Mouse (Mus musculus): ENCODE results near the gene Gm42878. TPM values are rescaled to one million over a fixed set of nuclear protein-coding genes. Genes with fewer than 3 reads are reported as not detected.

The Gm42878 gene
- total RNA-seq, 4 experiments from 2014 or later = 1.5 TPM; not detected in 3

GRCm38 (mm10) chr5:121500719-121501118, 44.6 kb downstream of the Gm42878 start:
- no peak for DNase-seq (ENCODE audit: low spot score in 2 of 2)

- DNase-seq (ENCODE audit: low spot score in 2 of 2) = peak; percentile 56 to 60
Measured at GRCm38 (mm10) chr5:121493305-121493704, 52.0 kb downstream of the Gm42878 start.

GRCm38 (mm10) chr5:121484801-121485200, 60.5 kb downstream of the Gm42878 start:
- no peak for DNase-seq (ENCODE audit: low spot score in 2 of 2)

- DNase-seq (ENCODE audit: low spot score in 2 of 2) = no peak
Measured at GRCm38 (mm10) chr5:121477680-121478079, 67.6 kb downstream of the Gm42878 start.

- DNase-seq (ENCODE audit: low spot score in 2 of 2) = no peak
Measured at GRCm38 (mm10) chr5:121476040-121476439, 69.2 kb downstream of the Gm42878 start.

GRCm38 (mm10) chr5:121474610-121475009, 70.7 kb downstream of the Gm42878 start:
- DNase-seq (ENCODE audit: low spot score in 2 of 2) = no peak

GRCm38 (mm10) chr5:121472411-121472810, 72.9 kb downstream of the Gm42878 start:
- no peak for DNase-seq (ENCODE audit: low spot score in 2 of 2)

- no peak for DNase-seq (ENCODE audit: low spot score in 2 of 2)
Measured at GRCm38 (mm10) chr5:121469566-121469965, 75.7 kb downstream of the Gm42878 start.

Other genes starting within 250 kb of the Gm42878 start
- gene Trafd1, start 159.8 kb downstream of the Gm42878 start, total RNA-seq (2022) = 10 to 100 TPM; 71.6 to 88.3 (median 78.0) TPM
- gene Naa25, start 147.5 kb downstream of the Gm42878 start, total RNA-seq (2022) = 10 to 100 TPM; 36.6 to 45.8 (median 38.1) TPM
- 1 to 10 TPM; 7.2 to 9.5 (median 8.5) TPM for gene Tmem116, start 93.6 kb downstream of the Gm42878 start, total RNA-seq (2022)
- gene Erp29, start 93.0 kb downstream of the Gm42878 start, total RNA-seq (2022) = 100 to 1,000 TPM; 138 to 165 (median 145) TPM
- gene Adam1b, start 42.0 kb downstream of the Gm42878 start, total RNA-seq (2022) = not detected
- 10 to 100 TPM; 14.9 to 27.6 (median 19.2) TPM for gene Adam1a, start within 50 bp of the Gm42878 start, total RNA-seq (2022)
- 10 to 100 TPM; 68.7 to 83.4 (median 75.2) TPM for gene Mapkapk5, start 423 bp upstream of the Gm42878 start, total RNA-seq (2022)
- gene Aldh2, start 48.3 kb upstream of the Gm42878 start, total RNA-seq (2022) = 100 to 1,000 TPM; 140 to 151 (median 146) TPM
- 1 to 10 TPM; 4.9 to 8.7 (median 7.0) TPM for gene Acad12, start 73.5 kb upstream of the Gm42878 start, total RNA-seq (2022)
- 1 to 10 TPM; 4.5 to 6.8 (median 5.2) TPM for gene Acad10, start 115.0 kb upstream of the Gm42878 start, total RNA-seq (2022)
- gene Brap, start 115.1 kb upstream of the Gm42878 start, total RNA-seq (2022) = 10 to 100 TPM; 64.3 to 67.7 (median 67.4) TPM
- gene Atxn2, start 165.9 kb upstream of the Gm42878 start, total RNA-seq (2022) = 100 to 1,000 TPM; 190 to 238 (median 231) TPM